8 mouse cellular contexts compared by ENCODE assay signal in the genomic region with DNA sequence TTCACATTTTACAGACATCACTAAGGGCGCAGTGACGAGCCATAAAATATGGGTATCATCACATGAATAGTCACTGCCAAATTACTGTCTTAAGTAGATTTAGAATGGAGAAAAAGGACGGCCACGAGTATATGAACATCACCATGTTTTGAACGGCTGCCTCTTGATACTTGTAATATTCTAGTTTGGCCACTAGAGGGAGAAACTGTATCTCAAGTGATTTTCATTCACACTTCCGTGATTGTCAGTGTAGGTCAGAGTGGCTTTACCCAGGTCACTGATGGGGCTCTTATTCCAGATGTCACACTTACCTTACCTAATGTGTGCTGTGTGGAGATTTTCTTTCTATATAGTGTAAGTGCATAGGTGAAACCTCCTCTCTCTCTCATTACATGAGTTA. TPM values are rescaled to one million over a fixed set of nuclear protein-coding genes. Genes with fewer than 3 reads are reported as not detected.
DNase-seq lines count a peak whose midpoint lies in the region; ATAC-seq lines count a peak whose summit lies in the region.

No protein-coding gene starts in this region.

- 14% methylated on average over 6 of the region's 6 CpGs for WGBS in heart, embryonic 10.5 days

- no peaks in the 10 kb centered on the region for H3K9me3 ChIP-seq in heart, embryonic 10.5 days

- peak; percentile 25; the same call in 1 of the 2 replicates for ATAC-seq in granulocyte monocyte progenitor cell, adult 5-6 weeks (replicated peaks; ENCODE audit: poor library complexity, severe bottlenecking)

- H3K4me3 ChIP-seq in heart, embryonic 10.5 days: no peak overlapping the region

- H3K27me3 ChIP-seq in heart, embryonic 10.5 days (ENCODE audit: insufficient read depth, poor library complexity, severe bottlenecking): peaks cover 16% of the 10 kb centered on the region

- H3K27ac ChIP-seq in heart, embryonic 10.5 days: no peak overlapping the region

- peaks cover 6% of the 10 kb centered on the region; the same call in 1 of the 2 replicates for H3K36me3 ChIP-seq in heart, embryonic 10.5 days

- peak; percentile 19 to 32 for DNase-seq in heart, adult 9 months (ENCODE audit: low spot score in 2 of 2)
- no peak for DNase-seq in heart, embryonic 10.5 days (ENCODE audit: low spot score)
- peak; percentile 23 for DNase-seq in thymus, postnatal 14 days
- DNase-seq in thymus, postnatal 4 days: no peak
- peak; percentile 29 for DNase-seq in telencephalon, adult 2 months (ENCODE audit: low read depth, low spot score)
- DNase-seq in urinary bladder, postnatal 36 days (ENCODE audit: low spot score in 2 of 2): no peak
- no peak for DNase-seq in layer of hippocampus, postnatal 36 days

- H3K4me1 ChIP-seq in heart, embryonic 10.5 days: peaks cover 26% of the 10 kb centered on the region

RNA-seq across cellular contexts. Expression of a gene that starts 3.1 kb away (rescaled TPM):
- polyA plus RNA-seq in heart, embryonic 10.5 days (2016; fragmentation: Nextera tagmentation; extraction: Ambion mirVana): 3.7 and 7.0 TPM in 2 replicates
- 0.06 TPM in 1 of 2 replicates, not detected in the other for total RNA-seq in granulocyte monocyte progenitor cell, adult 5-6 weeks (2014; fragmentation: Nextera tagmentation)
- 0.15 and 0.78 TPM in 2 replicates for total RNA-seq in granulocyte monocyte progenitor cell, adult 5-6 weeks (2017)
- total RNA-seq in layer of hippocampus, postnatal 36 days (2021): 10 to 100 TPM; 15.6 to 15.7 TPM

RNA-seq across cellular contexts. Expression of a gene that starts 28.0 kb away (rescaled TPM):
- 113 and 129 TPM in 2 replicates for polyA plus RNA-seq in heart, embryonic 10.5 days (2016; fragmentation: Nextera tagmentation; extraction: Ambion mirVana)
- 57.0 and 60.6 TPM in 2 replicates for total RNA-seq in granulocyte monocyte progenitor cell, adult 5-6 weeks (2014; fragmentation: Nextera tagmentation)
- total RNA-seq in granulocyte monocyte progenitor cell, adult 5-6 weeks (2017): 73.5 and 74.7 TPM in 2 replicates
- total RNA-seq in layer of hippocampus, postnatal 36 days (2021): 10 to 100 TPM; 21.0 to 21.5 TPM

Comparison
In these comparisons a context has a peak if more than half of its experiments do, and no peak if none do; other contexts are left out.
1. DNase-seq: peak in heart, adult 9 months (2 of 2), thymus, postnatal 14 days (single experiment) and telencephalon, adult 2 months (single experiment); none in heart, embryonic 10.5 days (single experiment), thymus, postnatal 4 days (single experiment), urinary bladder, postnatal 36 days (0 of 2) and layer of hippocampus, postnatal 36 days (0 of 2).
2. RNA of a gene that starts 3.1 kb away (total RNA-seq): 15.6 to 15.7 TPM in layer of hippocampus, postnatal 36 days; 0.06 to 0.78 TPM in granulocyte monocyte progenitor cell, adult 5-6 weeks; every median in the first group is over 4 times any median in the second.